Mouse (Mus musculus): ENCODE data around the gene Tmbim7.
A peak's percentile ranks its signal among the peaks of the same experiment; 100 is the strongest.
"Not testable (repeated sequence)": the region's sequence is repeated elsewhere in the genome, so short reads cannot be mapped to it uniquely, and the experiment has no call there.

Tmbim7 gene

DNA sequence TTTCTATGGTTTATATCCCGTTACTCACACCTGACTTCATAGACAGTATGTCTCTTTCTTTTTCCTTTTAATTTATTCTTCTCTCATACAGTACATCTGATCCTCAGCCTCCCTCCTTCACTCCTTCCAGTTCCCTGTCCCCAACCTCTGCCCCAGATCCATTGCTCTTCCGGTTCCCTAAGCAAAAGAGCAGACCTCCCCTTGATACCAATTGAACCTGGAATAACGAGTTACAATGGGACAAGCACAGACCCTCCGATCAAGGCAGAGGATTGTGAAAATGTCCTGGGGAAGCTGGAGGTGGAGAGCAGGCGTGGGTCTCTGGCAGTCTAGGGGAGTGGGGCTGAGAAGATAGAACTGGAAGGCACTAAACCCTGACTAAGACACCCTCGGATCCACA lies at the start of gene Tmbim7:
TSS of gene Tmbim7 (plus strand) at position 301 of the 400 bp plus-strand sequence.
- no peak for DNase-seq (ENCODE audit: low read depth)

DNA sequence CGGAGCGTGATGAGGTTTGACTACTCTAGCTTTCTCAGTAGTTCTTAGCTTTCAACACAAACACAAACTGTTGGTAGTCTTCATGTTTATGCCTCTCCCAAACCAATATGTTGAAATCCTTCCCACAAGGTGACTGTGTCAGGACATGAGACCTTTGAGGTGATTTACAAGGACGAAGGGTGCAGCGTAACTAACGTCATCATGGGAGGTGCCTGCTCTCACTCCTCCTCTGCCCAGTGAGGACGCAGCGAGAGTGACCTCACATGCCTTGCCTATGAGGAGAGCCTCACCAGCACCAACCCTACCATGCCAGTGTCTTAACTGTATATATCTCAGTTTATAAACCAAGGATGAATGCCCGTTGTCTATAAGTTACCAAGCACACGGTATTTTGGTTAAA lies 43.9 kb upstream of the Tmbim7 start:
- no peak for DNase-seq (ENCODE audit: low read depth)

DNA sequence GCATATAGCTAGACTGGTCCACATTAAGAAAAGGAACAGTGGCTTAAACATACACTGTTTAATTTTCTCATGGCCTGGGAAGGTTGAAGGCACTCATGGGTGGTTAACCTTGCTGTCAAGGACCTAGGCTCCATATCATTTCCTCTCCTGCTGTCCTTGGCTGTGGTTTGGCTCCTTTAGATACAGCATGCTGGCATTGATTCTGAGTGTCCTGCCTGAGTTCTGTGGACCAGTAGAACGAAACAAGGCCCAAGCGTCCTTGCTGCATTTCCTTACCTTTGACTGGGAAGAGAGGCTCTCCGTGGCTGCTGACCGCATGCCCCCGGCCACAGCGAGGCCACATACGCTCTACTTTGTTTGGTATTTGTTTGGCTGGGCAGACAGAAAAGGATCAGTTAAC lies 41.7 kb upstream of the Tmbim7 start:
- DNase-seq (ENCODE audit: low read depth), result no peak

DNA sequence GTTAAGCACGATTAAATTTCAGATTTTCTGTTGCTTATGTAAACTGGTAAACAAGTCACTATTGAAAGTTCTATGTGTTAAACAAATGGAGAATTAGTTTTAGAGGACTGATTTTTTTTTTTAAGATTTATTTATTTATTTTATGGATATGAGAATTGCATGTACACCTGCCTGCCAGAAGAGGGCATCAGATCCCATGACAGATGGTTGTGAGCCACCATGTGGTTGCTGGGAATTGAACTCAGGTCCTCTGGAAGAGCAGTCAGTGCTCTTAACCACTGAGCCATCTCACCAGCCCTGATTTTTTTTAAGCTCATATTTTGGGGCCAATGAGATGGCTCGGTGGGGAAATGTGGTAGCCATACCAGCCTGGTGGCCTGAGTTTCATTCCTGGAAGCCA lies 39.1 kb upstream of the Tmbim7 start:
- not testable (repeated sequence) for DNase-seq (ENCODE audit: low read depth)

DNA sequence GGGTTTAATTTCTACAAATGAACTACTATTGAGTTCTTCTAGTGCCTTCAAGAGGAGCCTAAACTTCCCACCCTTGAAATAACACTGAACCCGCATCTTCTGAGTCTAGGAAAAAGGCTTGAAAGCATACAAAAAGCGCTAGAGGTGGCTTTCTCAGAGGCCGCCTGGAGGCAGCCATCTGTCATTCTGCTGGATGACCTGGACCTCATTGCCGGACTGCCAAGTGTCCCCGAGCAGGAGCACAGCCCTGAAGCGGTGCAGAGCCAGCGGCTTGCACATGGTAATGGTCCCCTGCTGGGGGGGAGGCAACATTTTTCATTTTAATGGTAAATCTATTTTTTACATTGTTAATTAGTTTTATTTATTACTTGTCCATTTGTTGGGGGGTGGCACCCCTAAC lies 30.5 kb upstream of the Tmbim7 start:
- no peak for DNase-seq (ENCODE audit: low read depth)

DNA sequence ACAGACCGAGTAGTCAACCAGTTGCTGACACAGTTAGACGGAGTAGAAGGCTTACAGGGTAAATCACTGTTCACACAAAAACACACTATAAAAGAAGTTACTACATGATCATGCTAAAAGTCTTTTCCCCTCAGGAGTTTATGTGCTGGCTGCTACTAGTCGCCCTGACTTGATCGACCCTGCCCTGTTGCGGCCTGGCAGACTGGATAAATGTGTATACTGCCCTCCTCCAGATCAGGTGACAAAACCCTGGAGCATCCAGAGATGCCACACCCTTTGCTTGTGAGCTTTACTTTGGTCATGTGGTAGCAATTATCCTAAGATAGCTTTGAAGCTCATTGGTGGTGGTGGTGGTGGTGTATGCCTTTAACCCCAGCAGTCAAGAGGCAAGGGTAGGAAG lies 20.9 kb upstream of the Tmbim7 start:
- DNase-seq (ENCODE audit: low read depth), result no peak

DNA sequence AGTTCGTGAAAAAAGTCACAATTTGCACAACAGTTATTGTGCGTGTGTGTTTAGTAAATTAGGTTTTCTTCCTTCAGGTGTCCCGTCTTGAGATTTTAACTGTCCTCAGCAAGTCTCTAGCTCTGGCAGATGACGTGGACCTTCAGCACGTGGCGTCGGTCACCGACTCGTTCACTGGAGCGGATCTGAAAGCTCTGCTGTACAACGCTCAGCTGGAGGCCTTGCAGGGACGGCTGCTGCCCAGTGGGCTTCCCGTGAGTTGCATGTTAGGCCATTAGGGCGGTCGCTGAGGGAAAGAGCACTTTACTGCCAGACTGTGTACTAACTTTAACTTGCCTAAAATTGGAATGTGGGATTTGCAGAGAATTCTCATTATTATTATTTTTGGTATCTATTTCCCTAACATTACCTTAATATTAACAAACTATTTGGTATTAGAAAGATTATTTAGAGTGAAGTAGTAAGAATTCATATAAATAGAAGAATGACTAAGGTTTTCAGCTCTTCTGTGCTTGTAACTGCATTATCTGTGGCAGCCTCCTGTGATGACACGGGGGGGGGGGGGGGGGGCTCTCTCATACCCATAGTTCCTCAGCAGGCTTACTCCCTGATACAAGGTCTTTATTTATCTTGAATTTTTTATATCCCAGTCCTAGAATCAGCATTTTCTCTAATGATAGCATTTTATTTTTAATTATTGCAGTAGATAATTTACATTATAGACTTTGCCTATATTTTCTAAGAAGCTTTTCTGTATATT lies 19.3 kb upstream of the Tmbim7 start:
- DNase-seq (ENCODE audit: low read depth), result no peak

DNA sequence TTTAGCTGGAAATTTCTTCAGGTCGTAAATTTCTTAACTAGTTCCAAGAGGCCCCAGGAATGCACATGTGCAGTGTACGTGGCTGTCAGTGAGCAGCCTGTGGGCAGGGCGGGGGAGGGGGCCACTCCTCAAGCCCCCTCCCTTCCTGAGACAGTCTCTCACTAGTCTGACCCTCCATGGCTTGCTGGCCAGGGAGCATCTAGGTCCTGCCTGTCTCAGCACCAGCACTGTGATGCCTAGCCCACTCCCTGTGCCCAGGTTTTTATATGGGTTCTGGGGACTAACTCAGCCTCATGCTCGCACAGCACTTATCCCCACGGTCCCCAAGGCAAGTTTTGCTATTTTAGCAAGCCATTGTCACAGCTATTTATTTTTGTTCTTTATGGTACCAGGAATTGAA lies 18.7 kb upstream of the Tmbim7 start:
- DNase-seq (ENCODE audit: low read depth), result no peak

DNA sequence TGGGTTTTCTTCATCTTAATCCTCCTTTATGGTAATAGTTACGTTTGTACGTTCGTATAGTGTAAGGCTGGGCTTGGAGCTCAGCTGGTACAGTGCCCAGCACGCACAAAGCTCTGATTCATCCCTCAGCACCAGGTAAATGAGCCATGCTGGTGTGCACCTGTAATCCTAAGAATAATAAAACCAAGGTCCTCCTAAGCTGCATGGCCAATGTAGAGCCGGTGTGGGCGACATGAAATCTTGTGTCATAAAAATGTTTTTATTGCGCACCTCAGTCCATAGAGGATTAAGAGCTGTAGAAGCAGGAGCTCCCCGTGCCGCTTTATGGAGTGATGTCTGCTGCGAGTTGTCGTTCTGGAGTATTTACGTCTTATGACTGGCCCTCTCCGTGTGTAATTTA lies 17.7 kb upstream of the Tmbim7 start:
- no peak for DNase-seq (ENCODE audit: low read depth)

DNA sequence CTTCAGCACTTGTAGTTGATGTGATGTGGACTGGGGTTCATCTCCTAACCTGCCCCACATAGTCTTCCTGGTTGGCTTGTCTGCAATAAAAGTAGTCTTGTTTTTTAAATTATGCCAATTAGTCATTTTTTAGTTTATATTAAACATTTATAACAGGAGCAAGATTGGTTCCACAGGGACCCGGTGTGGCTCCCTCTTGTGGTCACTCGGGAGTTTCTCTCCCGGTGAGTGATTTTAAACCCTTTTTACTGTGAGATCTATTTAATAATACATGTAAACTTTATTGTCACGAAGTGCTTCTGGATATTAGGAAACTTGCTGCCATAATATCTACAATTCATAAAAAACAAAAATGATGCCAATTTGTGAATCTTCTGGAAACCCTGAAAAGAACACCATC lies 17.0 kb upstream of the Tmbim7 start:
- no peak for DNase-seq (ENCODE audit: low read depth)

DNA sequence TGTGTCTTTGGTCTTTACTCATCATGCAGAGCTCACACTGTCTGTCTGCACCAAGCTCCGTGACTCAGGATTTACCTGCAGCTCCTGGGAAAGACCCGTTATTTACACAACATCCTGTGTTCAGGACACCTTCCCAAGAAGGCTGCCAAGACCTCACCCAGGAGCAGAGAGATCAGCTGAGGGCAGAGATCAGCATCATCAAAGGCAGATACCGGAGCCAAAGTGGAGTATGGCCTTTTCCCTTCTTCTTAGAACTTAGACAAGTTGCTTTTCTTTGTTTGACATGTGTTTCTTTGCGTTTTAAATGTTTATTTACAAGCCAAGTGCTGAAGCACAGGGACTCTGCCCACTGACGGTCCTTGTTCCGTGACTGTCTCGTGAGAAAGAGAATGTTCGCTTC lies 15.7 kb upstream of the Tmbim7 start:
- DNase-seq (ENCODE audit: low read depth), result no peak

DNA sequence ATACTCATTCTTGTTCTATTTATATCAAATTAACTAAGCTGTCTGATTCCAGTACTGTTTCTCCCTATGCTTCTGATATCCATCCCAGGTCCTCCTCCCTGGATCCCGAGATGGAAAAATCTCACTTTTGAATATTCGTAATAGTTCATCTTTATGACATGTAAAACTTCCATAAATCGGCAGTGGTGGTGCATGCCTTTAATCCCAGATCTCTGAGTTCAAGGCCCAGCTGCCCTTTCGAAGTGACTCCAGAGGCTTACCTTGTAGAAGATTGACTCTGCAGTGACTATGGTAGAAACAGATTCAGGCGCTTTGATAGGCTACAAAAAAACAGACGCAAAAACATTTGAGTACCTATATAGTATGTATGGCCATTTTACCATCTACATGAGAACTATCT lies 6.4 kb upstream of the Tmbim7 start:
- no peak for DNase-seq (ENCODE audit: low read depth)

DNA sequence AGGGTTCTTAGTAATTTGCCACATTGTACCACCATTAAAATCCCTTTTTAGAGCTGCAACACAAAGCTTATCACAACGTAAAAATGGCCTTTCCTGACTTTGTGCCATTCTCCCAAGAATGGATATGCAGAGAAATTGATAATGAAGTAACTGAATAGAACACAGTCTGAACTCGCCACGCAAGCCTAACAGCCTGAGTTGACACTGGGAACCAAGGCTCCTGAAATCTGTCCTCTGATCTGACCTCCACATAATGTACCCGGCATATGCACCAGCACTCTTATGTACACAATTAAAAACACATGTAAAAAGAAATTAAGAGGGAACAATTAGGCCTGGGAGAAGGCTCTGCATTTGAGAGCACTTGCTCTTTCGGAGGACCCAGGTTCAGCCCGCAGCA lies 5.7 kb upstream of the Tmbim7 start:
- DNase-seq (ENCODE audit: low read depth), result no peak

DNA sequence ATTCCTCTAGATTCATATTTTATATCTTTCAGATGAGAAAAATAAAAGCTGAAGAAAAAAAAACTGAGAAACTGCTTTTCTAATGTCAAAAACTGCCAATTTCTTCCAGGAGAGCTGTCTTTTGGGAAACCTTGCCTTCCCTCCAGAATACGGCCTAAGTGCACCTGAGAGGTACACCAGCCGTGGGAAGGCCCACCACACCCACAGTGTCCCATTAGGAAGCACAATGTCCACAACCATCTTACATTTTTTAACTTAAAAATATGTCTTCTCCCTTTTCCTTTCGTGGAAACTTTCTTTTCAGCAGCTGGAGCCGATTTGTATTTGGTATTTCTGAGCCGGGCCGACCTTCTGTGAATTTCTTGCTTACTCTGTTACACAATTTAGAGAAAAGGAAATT lies 4.4 kb upstream of the Tmbim7 start:
- no peak for DNase-seq (ENCODE audit: low read depth)

DNA sequence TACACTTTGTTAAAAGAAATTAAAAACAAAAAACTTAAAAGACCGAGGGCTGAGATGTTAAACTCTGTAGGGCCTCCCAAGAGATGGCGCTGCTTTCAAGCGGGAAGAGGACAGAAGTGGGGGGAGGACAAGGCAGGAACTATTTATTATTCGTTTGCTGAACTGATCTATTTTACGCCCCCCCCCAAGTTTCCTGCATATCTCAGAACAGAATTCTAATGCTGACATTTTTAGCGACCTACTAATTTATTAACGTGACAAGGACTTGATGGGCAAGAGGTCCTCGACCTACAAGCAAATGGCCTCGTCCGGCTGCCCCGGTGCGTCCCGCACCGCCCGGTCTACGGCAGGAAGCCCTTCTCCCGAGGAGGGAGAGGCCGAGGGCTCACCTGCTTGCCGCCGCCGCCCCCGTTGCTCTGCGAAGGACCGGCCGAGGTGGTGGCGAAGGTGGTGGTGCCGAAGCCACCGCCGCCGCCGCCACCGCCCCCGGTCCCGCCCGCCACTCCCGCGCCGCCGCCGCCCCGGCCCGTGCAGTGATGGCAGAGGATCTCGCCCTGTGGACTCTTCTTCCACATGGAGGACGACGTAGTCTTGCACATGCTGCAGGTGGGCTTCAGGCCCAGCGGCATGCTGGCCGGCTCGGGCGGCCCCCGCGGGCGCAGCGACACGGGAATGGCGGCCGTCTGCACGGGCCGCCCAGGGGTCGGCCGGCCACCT lies 3.8 kb upstream of the Tmbim7 start:
- DNase-seq (ENCODE audit: low read depth), result peak; percentile 58

DNA sequence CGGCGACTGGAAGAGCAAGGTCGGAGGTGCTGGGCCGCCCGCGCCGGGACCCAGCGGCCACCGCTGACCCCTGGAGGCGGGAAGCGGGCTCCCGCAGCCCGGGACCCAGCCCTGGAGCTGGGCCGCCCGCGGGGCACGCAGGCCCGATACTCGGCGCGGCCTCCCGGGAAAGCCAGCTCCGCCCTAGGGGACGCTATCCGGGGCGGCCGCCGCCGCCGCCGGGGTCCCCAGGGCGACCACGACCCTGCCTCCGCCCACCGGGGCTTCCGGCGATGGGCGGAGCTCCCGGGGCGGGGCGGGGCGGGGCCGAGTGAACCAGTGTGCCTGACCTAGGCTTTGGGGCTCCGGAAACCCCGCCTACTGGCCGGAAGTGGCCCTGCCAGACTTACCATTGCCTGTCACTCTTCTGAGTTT lies 3.3 kb upstream of the Tmbim7 start:
- DNase-seq (ENCODE audit: low read depth), result peak; percentile 80

DNA sequence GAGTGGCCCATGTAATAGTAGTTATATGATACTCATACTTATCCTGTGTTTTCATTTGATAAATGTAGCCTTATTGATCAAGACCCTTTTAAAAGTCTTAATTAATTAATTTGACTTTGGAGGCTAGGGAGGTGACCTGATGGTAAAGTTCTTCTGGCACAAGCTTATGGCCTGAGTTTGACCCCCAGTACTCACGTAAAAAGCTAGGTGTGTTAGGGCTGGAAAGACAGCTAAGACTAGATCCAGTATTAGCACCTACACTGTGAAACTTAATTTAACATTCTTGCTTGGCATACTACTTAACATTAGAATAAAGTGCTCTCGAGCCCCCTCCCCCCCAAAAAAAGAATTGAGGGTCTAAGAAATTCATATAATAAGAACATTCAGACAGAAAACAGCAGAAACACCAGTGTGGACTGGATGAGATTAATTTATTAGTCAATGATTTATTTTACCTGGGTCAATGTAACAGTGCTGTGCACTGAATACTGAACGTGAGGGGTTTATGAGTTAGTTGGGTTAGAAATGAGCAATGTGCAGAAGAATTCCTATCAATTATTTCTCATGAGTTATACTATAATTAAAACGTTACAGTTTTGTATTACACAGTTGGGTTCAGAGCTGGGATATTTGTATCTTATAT lies 2.7 kb upstream of the Tmbim7 start:
- no peak for DNase-seq (ENCODE audit: low read depth)

DNA sequence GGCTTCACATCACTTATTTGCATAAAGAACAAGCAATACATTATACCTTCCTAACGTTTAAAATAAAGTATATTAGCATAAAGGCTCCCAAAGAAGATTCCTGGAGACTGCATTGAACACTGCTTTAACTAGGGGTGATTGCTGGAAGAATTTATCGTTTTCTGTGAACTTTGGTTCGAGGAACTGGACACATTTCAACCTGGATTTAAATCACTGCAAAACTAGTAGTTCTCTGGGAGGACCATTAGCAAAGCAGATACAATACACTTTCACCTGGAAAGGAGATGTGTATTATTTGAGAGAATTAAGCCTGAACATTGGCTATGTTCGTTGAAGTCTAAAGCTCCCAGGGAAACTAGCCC lies 2.2 kb upstream of the Tmbim7 start:
- DNase-seq (ENCODE audit: low read depth), result no peak

DNA sequence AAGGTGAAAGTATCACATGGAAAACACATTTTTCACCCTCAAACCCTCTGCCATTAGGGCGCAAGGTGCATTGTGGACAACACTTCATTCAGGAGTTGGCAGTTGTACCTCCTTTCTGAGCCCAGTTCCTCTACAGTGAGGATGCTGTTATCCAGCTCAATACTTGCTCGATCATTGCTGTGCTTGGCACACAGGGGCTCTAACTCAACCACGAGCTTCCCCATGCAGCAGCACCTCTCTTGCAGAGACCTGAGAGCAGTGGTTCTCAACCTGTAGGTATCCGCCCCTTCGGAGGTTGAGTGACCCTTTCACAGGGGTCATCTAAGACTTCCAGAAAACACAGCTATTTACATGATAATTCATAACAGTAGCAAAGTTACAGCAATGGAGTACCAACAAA lies 640 bp downstream of the Tmbim7 start:
- no peak for DNase-seq (ENCODE audit: low read depth)

DNA sequence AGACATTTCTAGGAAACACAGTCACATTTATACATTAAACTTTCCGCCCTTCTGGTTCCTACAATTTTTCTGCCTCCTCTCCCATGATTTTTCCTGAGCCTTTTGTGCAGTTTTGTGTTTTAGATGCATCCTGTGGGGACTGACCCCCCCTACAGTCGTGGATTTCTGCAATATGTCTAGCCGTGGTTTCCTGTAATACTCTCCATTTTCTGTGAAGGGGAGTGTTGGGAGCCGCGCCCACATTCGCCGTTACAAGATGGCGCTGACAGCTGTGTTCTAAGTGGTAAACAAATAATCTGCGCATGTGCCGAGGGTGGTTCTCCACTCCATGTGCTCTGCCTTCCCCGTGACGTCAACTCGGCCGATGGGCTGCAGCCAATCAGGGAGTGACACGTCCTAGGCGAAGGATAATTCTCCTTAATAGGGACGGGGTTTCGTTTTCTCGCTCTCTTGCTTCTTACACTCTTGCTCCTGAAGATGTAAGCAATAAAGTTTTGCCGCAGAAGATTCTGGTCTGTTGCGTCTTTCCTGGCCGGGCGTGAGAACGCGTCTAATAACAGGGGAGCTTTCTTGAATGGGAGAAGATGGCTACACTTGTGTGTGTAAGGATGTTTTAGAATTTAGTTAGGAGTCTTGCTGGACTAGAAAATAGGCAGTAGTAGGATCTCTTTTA lies 2.1 kb downstream of the Tmbim7 start:
- not testable (repeated sequence) for DNase-seq (ENCODE audit: low read depth)

DNA sequence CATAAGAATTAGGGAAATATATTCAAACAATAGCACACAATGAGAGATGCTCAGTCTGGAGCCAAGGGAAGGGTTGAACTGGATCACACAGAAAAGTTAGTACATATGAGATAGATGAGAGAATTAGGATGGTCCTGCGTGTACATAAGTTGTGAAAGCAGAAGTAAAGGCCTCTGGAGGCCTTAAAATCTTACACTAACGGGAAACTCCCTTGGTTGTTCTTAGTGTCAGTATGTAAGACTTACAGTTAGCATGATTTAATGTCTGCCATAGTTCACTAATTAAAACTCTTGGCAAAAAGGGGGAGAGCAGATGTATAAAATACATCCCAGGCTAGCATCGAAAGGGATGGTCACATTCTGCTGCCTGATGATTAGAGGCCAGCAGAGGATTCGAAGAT lies 2.8 kb downstream of the Tmbim7 start:
- DNase-seq (ENCODE audit: low read depth), result no peak

DNA sequence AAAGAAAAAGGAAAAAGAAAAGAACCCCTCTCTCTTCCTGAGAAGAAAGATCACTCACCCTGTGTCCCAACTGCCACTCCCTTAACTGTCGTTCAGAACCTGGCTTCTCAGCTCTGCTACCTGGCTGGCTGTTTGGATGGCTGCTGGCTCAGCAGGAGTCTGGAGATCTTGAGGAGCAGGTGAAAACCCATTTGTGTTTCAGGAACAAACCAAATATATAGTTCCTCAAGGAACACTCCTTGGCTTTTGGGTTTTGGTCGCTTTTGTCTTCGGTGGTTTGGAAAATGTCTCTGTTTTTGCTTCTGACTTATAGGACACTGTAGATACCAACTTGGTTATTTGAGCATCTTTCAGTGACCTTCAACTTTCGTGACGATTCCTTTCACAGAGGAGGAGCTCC lies 6.1 kb downstream of the Tmbim7 start, which contains the start of gene Gatad1:
TSS of gene Gatad1 (minus strand) at position 101 of the 400 bp plus-strand sequence.
- DNase-seq (ENCODE audit: low read depth), result no peak

DNA sequence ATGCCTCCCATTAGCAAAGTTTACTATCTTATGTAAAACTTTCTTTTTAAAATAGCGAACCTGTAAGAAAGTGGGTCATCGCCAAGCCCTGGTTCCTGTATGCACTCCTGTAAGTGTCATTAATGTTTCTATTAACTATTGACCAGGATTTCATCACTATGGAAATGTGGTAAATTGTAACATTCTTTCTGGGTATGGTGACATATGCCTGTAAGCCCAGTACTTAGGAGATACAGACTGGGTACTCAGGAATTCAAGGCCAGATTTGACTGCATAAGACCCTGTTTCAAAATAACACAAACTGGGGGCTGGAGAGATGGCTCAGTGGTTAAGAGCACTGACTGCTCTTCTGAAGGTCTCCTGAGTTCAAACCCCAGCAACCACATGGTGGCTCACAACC lies 14.2 kb downstream of the Tmbim7 start:
- no peak for DNase-seq (ENCODE audit: low read depth)

All from c-Kit-positive CD71-positive TER-119-negative erythroid progenitor cells, embryonic 14.5 days (primary cell).